Mouse (Mus musculus) limb, embryonic 10.5 days (tissue): ENCODE results near the gene Gtpbp3. TPM values are rescaled to one million over a fixed set of nuclear protein-coding genes. Genes with fewer than 3 reads are reported as not detected.
"Not testable (repeated sequence)": the region's sequence is repeated elsewhere in the genome, so short reads cannot be mapped to it uniquely, and the experiment has no call there.

Experiments
- DNase-seq: peaks from one replicate; pipeline ENCODE4 v3.0.0-alpha.2; 2017; ENCODE audit warnings: low spot score
- H3K27ac ChIP-seq: fragments of 300-500 bp; sonication (generic); 2 replicates; pipeline ENCODE4 v1.5.1; 2016; ENCODE audit warnings: mild to moderate bottlenecking
- H3K27me3 ChIP-seq: fragments of 300-500 bp; sonication (generic); 2 replicates; pipeline ENCODE4 v1.6.1; 2016; ENCODE audit warnings: low read depth, mild to moderate bottlenecking; ENCODE audit not compliant: poor library complexity, severe bottlenecking
- H3K36me3 ChIP-seq: fragments of 300-500 bp; sonication (generic); 2 replicates; pipeline ENCODE4 v1.6.1; 2016; ENCODE audit warnings: mild to moderate bottlenecking, moderate library complexity
- H3K4me1 ChIP-seq: fragments of 300-500 bp; sonication (generic); 2 replicates; pipeline ENCODE4 v1.6.1; 2016
- H3K4me3 ChIP-seq: fragments of 300-500 bp; sonication (generic); 2 replicates; pipeline ENCODE4 v1.5.1; 2016; ENCODE audit warnings: mild to moderate bottlenecking, moderate library complexity
- H3K9me3 ChIP-seq: fragments of 300-500 bp; sonication (generic); replicated peaks from 2 replicates; pipeline ENCODE4 v1.6.1; 2016; ENCODE audit warnings: mild to moderate bottlenecking
- WGBS: fragments of 180-500 bp; shearing (Covaris S2); methylation state at CpG from one replicate; pipeline ENCODE4 v1.1.7; 2016; 5-methylcytosine and 5-hydroxymethylcytosine counted together
- polyA plus RNA-seq: library from polyadenylated mRNA; unstranded; fragments of >200 nt; fragmentation: Nextera tagmentation; extraction: Ambion mirVana; gene quantifications from 2 replicates; pipeline ENCODE4 v1.2.1, GENCODE M21; 2016

Gtpbp3 gene
- polyA plus RNA-seq, 1 experiment from 2014 or later = 26.8 TPM

DNA sequence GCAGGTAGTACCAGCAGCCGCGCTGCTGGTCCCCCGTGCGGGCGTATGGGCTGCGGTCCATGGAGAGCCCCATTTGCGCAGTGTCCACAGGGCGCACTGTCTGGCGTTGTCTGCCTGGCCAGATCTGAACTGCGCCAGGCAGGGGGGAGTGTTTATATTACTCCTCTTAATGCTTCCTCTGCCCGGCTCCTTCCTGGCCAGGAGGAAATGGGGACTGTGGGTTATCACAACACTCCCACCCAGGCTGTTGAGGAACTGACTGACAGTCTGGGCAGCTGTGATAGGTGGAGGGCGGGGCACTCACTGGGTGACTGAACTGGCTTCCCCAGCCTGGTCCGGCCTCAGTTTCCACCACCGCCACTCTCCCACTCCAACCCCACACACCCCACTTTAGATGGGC is 23.7 kb downstream of the Gtpbp3 start, which contains the start of gene Plvap:
TSS of gene Plvap (minus strand) at position 109 of the 400 bp plus-strand sequence.
- WGBS = 51% methylated on average over 14 of the region's 14 CpGs
- peaks cover 51% of the 10 kb centered on the region for H3K27me3 ChIP-seq
- H3K27ac ChIP-seq = peak within 1 kb of the TSS; percentile 42; the same call in 1 of the 2 replicates
- H3K4me1 ChIP-seq = peaks cover 42% of the 10 kb centered on the region
- no peak for DNase-seq
- peak within 1 kb of the TSS; percentile 29 for H3K4me3 ChIP-seq
- no peaks in the 10 kb centered on the region for H3K36me3 ChIP-seq
- H3K9me3 ChIP-seq = no peaks in the 10 kb centered on the region

DNA sequence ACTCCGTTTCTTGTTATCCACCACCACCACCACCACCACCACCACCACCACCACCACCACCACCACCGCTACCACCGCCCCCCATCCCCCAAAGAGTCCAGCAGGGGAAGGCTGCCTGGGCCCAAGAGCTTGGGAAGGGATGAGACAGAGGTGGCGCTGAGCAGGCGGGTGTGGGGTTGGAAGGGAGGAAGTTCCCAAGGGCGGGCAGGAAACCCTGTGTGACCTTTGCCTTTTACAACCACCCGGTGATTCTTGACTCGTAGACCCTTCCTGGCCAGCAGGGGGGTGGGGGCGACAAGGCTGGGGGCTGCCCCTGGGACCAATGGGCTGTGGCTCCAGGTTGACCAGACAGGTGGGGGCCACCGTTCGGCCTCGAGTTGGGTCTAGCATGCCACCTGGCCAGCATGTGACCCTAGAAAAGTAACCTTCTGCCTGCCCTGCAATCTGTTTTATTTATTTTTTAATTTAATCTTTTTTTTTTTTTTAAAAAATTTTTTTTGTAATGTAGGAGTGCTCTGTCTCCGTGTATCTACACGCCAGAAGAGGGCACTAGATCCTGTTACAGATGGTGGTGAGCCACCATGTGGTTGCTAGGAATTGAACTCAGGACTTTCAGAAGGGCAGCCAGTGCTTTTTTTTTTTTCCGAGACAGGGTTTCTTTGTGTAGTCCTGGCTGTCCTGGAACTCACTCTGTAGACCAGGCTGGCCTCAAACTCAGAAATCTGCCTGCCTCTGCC is 25.3 kb downstream of the Gtpbp3 start:
- WGBS = 73% methylated on average over 15 of the region's 15 CpGs
- Histone ChIP-seq H3K36me3 (no peaks in the 10 kb centered on the region), H3K4me3 (no peak overlapping the region), H3K27me3 (peaks cover 35% of the 10 kb centered on the region), H3K4me1 (peaks cover 35% of the 10 kb centered on the region), H3K9me3 (no peaks in the 10 kb centered on the region), H3K27ac (0 out of 2 replicates have a peak overlapping the region, but pooled peaks have one; percentile 42)
- DNase-seq = no peak

DNA sequence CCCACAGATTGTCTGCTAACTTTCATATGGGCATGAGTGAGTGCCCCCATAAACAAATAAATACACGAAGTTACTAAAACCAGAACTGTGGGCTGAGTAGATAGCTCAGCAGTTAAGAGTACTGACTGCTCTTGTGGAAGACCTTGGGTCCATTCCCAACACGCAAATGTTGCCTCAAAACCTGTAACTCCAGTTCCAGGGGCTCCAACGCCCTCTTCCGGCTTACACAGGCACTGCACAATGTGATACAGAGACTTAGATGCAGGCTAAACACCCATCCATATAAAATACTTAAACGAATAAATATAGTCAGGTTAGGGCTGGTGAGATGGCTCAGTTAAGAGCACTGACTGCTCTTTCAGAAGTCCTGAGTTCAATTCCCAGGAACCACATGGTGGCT is 27.1 kb downstream of the Gtpbp3 start:
- WGBS = 75% methylated on average over 5 of the region's 5 CpGs
- H3K27me3 ChIP-seq = peaks cover 17% of the 10 kb centered on the region
- H3K4me1 ChIP-seq = peaks cover 21% of the 10 kb centered on the region
- DNase-seq = no peak
- H3K9me3 ChIP-seq = no peaks in the 10 kb centered on the region
- H3K27ac ChIP-seq = no peak overlapping the region
- H3K36me3 ChIP-seq = no peaks in the 10 kb centered on the region
- H3K4me3 ChIP-seq = no peak overlapping the region

DNA sequence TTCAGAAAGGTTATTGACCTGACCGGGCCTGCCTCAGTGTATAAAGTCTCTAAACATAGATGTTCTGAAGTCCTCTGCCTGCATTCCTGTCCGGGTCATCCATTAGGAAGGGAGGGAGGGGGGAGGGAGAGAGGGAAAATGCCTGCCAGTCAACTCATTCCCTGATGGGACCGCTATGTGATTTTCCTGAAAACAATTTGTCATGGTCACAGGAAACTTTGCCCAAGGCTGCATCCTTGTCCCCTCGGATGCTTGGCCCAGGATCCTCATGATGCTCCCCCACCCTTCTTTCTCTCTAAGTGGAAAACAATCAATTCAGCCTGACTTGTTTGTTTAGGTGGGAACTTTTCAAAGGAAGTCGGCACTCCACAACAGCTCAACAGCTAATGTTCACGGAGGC is 28.9 kb downstream of the Gtpbp3 start:
- H3K9me3 ChIP-seq = no peaks in the 10 kb centered on the region
- peaks cover 25% of the 10 kb centered on the region for H3K4me1 ChIP-seq
- H3K27ac ChIP-seq = no peak overlapping the region
- 12% methylated on average over 6 of the region's 6 CpGs for WGBS
- H3K4me3 ChIP-seq = no peak overlapping the region
- DNase-seq = peak; percentile 29
- H3K36me3 ChIP-seq = no peaks in the 10 kb centered on the region
- H3K27me3 ChIP-seq = peaks cover 1% of the 10 kb centered on the region; the same call in 1 of the 2 replicates

DNA sequence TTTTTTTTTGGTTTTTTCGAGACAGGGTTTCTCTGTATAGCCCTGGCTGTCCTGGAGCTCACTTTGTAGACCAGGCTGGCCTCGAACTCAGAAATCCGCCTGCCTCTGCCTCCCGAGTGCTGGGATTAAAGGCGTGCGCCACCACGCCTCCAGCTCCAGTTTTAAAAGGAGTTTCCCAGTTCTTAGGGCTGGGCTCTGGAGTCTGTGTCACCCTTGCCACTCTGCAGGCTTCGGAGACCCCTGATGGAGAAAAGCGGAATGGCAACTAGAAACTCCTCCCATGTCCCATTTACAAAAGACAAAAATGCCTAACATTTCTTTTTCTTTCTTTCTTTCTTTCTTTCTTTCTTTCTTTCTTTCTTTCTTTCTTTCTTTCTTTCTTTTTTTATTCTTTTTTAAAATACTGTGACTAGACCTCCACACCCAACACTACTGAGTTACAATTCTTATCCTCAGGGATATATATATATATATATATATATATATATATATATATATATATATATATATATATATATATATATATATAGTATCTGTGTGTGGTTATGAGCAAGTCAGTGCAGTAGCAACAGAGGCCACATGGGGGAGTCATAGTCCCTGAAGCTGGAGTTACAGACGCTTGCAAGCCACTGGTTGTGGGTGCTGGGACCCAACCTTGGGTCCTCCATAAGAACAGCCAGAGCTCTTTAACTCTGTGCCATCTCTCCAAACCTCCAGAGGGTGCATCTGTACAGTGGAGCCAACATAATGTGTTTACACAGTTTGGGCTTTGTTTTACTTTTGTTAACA is 31.3 kb downstream of the Gtpbp3 start:
- not testable (repeated sequence) for H3K9me3 ChIP-seq, H3K36me3 ChIP-seq, H3K4me3 ChIP-seq, H3K27ac ChIP-seq
- 49% methylated on average over 10 of the region's 10 CpGs for WGBS
- Histone ChIP-seq H3K27me3 (peaks cover 20% of the 10 kb centered on the region), H3K4me1 (peaks cover 18% of the 10 kb centered on the region)
- peak; percentile 71 for DNase-seq

DNA sequence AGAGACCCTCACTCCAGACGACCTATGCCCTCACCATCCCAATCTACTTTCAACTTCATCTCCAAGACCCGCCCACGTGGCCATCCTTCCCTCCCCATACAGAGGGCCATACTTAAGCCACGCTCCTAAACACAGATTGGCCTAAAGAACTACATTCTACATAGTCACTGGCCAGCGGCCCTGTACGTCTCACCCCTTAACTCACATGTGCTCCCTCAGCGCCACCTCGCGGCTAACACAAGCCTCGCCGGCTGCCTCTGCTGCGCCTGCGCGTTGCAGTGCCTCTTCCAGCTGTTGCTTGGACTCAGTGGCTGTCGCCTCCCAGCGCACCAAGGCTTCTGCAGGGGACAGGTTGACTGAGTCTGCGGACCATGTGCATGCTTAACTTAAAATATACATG is 33.7 kb downstream of the Gtpbp3 start:
- no peak overlapping the region for H3K4me3 ChIP-seq
- H3K27ac ChIP-seq = no peak overlapping the region
- whole genome bisulfite sequencing = 5% methylated on average over 17 of the region's 17 CpGs
- peaks cover 44% of the 10 kb centered on the region for H3K27me3 ChIP-seq
- no peaks in the 10 kb centered on the region for H3K9me3 ChIP-seq
- no peaks in the 10 kb centered on the region for H3K36me3 ChIP-seq
- DNase-seq = peak; percentile 96
- H3K4me1 ChIP-seq = peaks cover 31% of the 10 kb centered on the region

DNA sequence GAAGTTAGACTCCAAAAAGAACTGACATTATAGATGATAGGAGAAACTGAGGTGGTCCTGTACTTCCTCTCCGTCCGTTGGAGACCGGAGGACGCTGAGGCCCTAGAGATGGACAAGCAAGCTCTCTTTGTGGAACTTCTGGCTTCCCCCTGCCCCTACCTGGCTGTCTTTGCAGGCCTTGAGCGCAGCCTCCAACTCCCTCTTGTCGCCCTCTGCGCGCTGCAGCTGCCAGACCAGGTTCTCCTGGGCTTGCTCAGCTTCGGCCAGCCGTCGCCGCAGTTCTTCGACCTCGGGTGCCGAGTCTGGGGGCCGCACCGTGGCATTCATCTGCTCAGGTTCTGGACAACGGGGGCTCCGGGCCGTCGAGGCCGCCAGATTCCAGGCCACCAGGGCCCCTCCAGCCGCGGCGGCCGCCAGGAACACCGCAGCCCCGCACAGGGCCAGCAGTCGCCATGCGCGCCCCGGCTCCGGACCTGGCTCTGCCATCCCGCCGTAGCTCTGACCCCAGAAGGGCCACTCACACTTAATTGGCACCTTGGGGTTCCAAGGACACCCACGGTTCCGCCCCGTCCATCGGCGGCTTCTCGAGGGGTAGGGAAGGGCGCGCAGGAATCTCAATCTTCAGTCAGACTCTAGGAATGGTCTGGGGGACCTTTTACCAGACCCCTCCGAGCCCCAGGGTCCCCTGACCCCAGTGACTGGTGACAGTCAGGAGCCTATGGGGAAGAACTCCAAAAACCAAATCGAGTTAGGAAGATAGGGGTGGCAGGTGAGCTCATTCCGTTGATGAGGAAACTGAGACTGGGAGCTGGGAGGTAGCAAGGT is 37.5 kb downstream of the Gtpbp3 start, which contains the start of gene Ccdc194:
TSS of gene Ccdc194 (minus strand) at position 486 of the 825 bp plus-strand sequence.
- 6% methylated on average over 46 of the region's 46 CpGs for WGBS
- Histone ChIP-seq H3K27ac (peak within 1 kb of the TSS; percentile 27), H3K4me3 (peak within 1 kb of the TSS; percentile 38), H3K27me3 (peaks cover 62% of the 10 kb centered on the region), H3K36me3 (no peaks in the 10 kb centered on the region), H3K4me1 (peaks cover 32% of the 10 kb centered on the region), H3K9me3 (no peaks in the 10 kb centered on the region)
- DNase-seq = no peak

DNA sequence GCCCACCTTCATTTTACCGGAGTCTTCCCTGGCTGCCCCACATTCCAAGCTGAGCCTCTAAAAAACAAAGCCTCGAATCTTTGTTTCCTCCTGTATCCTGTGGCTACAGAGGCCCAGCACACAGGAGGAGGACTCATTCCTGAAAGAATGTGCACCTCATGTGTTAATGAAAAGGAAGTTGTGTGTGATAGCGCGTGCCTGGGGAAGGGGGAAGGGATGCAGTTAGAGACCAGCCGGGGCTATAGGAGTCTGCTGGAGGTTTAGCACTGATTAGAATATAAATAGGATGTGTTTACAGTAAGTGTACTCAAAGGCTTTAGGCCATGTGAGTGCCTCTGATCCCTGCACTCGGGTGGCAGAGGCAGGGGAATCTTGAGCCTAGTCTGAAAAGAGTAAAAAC is 38.4 kb downstream of the Gtpbp3 start:
- peaks cover 62% of the 10 kb centered on the region for H3K27me3 ChIP-seq
- H3K4me3 ChIP-seq = no peak overlapping the region
- no peak overlapping the region for H3K27ac ChIP-seq
- H3K9me3 ChIP-seq = no peaks in the 10 kb centered on the region
- DNase-seq = no peak
- no peaks in the 10 kb centered on the region for H3K36me3 ChIP-seq
- peaks cover 28% of the 10 kb centered on the region for H3K4me1 ChIP-seq
- 8% methylated on average over 6 of the region's 6 CpGs for WGBS

DNA sequence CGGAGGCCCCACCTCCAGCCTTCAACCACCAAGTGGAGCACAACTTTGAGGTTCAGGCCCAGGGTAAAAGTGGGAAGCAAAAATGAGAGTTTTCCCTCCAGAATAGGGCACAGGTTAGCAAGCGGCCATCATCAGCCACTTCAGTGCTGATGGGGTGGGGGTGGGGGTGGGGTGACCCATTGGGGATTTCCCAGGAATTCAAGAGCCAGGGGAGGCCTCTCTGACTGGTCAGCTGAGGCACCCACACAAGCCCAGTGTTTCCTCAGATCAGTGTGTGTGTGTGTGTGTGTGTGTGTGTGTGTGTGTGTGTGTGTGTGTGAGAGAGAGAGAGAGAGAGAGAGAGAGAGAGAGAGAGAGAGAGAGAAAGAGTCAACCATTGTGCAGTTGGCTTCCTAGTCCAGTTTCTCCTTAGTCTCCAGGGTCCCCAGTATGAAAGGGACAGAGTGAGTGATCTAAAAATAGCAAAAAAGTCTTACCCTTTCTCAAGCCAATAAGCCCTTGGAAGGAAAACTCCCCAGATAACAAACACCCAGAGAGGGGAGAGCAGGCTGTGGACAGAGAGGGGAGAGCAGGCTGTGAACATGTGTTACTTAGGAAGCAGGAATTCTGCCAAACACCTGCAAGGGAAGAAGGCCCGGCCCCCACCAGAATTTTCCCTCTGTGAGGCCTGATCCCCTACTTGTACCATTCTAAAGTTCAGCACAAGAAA is 39.4 kb downstream of the Gtpbp3 start:
- Histone ChIP-seq H3K27me3 (peaks cover 60% of the 10 kb centered on the region), H3K27ac (0 out of 2 replicates have a peak overlapping the region, but pooled peaks have one; percentile 19), H3K4me1 (peaks cover 23% of the 10 kb centered on the region), H3K9me3 (no peaks in the 10 kb centered on the region), H3K36me3 (no peaks in the 10 kb centered on the region), H3K4me3 (no peak overlapping the region)
- DNase-seq = no peak
- 57% methylated on average over 3 of the region's 3 CpGs for WGBS

DNA sequence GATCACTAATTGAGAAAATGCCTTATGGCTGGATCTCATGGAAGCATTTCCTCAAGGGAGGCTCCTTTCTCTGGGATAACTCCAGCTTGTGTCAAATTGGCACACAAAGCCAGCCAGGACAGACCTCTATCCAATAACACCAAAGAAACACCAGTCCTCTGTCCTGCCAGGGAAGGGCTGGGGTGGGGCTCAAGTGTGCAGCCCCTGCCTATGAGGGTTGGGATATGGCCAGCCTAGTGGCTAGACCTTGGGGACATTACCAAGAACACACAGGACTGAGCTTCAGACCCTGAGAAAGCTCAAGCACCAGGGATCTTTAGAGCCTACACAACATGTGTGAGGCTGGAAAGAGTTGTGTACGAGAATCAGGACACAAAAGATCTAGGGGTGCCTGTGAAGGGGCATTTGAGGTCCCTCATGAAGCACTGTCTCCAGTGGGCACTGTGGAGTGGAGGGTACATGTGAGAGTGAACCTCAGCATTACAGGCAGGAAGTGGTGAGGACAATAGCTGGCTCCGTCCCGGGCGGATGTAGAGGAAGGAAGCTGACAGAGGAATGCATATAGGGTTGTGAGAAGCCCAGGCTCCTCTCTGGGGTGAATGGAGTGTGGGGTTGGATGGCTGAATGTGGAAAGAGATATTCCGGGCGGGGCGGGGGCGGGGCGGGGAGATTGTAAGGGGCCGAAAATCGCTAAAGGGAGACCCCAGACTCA is 40.6 kb downstream of the Gtpbp3 start:
- H3K4me1 ChIP-seq = peaks cover 23% of the 10 kb centered on the region
- no peak overlapping the region for H3K4me3 ChIP-seq
- WGBS = 89% methylated on average over 11 of the region's 11 CpGs
- no peaks in the 10 kb centered on the region for H3K36me3 ChIP-seq
- H3K9me3 ChIP-seq = no peaks in the 10 kb centered on the region
- no peak for DNase-seq
- no peak overlapping the region for H3K27ac ChIP-seq
- peaks cover 49% of the 10 kb centered on the region for H3K27me3 ChIP-seq

DNA sequence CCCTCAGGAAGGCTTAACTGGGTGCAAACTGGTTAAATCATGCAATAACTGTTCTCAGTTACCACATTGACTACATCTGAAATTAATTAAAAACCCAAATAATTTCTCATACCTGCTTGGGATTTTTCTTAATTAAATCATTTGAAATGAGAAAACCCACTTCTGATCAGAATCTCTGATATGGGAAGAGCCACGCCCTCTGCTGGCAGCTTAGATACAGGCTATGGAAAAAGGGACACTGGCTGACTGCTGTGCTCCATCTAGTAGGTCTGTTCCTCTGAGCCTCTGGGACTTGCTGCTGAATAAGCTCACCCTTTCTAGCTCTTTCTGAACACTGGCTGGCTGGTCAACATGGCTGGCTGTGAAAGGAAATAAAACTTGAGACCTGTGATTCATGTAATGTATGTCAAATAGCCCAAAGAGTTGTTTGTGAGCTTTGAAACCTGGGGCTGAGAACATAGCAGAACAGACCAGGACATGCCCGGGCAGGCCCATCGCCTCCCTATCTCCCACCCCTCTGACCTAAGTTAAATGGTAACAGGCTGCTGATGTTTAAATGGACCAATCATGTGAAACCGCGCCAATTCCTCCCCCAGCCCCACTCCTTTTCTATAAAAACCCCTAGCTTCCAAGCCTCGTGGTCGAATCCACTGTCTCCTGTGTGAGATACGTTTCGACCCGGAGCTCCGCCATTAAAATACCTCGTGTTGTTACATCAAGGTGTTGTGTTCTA is 43.0 kb downstream of the Gtpbp3 start:
- H3K9me3 ChIP-seq, H3K4me3 ChIP-seq, DNase-seq, H3K27ac ChIP-seq, H3K36me3 ChIP-seq: not testable (repeated sequence)
- H3K4me1 ChIP-seq = peaks cover 20% of the 10 kb centered on the region
- H3K27me3 ChIP-seq = peaks cover 38% of the 10 kb centered on the region
- WGBS = 76% methylated on average over 9 of the region's 12 CpGs
